Mouse (Mus musculus): ENCODE results near the gene Wipf2. TPM values are rescaled to one million over a fixed set of nuclear protein-coding genes. Genes with fewer than 3 reads are reported as not detected.

Wipf2 gene
- polyA plus RNA-seq, 1 experiment from 2014 or later: 5.2 TPM

GRCm38 (mm10) chr11:98858759-98859731 lies 4.4 kb upstream of the Wipf2 start:
- no peak overlapping the region for H3K27ac ChIP-seq
- H3K4me2 ChIP-seq (replicated peaks): no peak overlapping the region
- H3K4me1 ChIP-seq (replicated peaks): peaks cover 6% of the 10 kb centered on the region
- H3K36me3 ChIP-seq: no peaks in the 10 kb centered on the region
- no peaks in the 10 kb centered on the region for H3K9me3 ChIP-seq
- no peak overlapping the region for H3K4me3 ChIP-seq (replicated peaks)
- WGBS: 38% methylated on average over 14 of the region's 14 CpGs
- ATAC-seq: 0 out of 2 replicates have a peak, but pooled peaks have one; percentile 13
- no peaks in the 10 kb centered on the region for H3K27me3 ChIP-seq
- H3K9ac ChIP-seq (replicated peaks): no peak overlapping the region

- peak overlapping the region; percentile 74 for H3K9ac ChIP-seq (replicated peaks)
- no peaks in the 10 kb centered on the region for H3K9me3 ChIP-seq
- H3K4me3 ChIP-seq (replicated peaks): peak overlapping the region; percentile 58
- no peaks in the 10 kb centered on the region for H3K27me3 ChIP-seq
- WGBS: 1% methylated on average over 38 of the region's 39 CpGs
- peak; percentile 81 for ATAC-seq
- peaks cover 22% of the 10 kb centered on the region for H3K4me1 ChIP-seq (replicated peaks)
- peak overlapping the region; percentile 93 for H3K27ac ChIP-seq
- H3K4me2 ChIP-seq (replicated peaks): peak overlapping the region; percentile 72
- H3K36me3 ChIP-seq: peaks cover 16% of the 10 kb centered on the region
Measured at GRCm38 (mm10) chr11:98863751-98864429, 452 bp downstream of the Wipf2 start.

- 0 out of 2 replicates have a peak overlapping the region, but pooled peaks have one; percentile 44 for H3K27ac ChIP-seq
- H3K36me3 ChIP-seq: peaks cover 23% of the 10 kb centered on the region
- H3K9me3 ChIP-seq: no peaks in the 10 kb centered on the region
- H3K4me2 ChIP-seq (replicated peaks): no peak overlapping the region
- peaks cover 30% of the 10 kb centered on the region for H3K4me1 ChIP-seq (replicated peaks)
- no peaks in the 10 kb centered on the region for H3K27me3 ChIP-seq
- ATAC-seq: no peak
- H3K4me3 ChIP-seq (replicated peaks): no peak overlapping the region
- no peak overlapping the region for H3K9ac ChIP-seq (replicated peaks)
- 47% methylated on average over 12 of the region's 12 CpGs for WGBS
Measured at GRCm38 (mm10) chr11:98867293-98867692, 3.9 kb downstream of the Wipf2 start.

GRCm38 (mm10) chr11:98869906-98870305 lies 6.5 kb downstream of the Wipf2 start:
- Histone ChIP-seq H3K36me3 (peaks cover 35% of the 10 kb centered on the region), H3K4me3 (replicated peaks) (no peak overlapping the region), H3K4me2 (replicated peaks) (no peak overlapping the region), H3K27me3 (no peaks in the 10 kb centered on the region), H3K9ac (replicated peaks) (no peak overlapping the region), H3K9me3 (no peaks in the 10 kb centered on the region), H3K27ac (no peak overlapping the region), H3K4me1 (replicated peaks) (peaks cover 18% of the 10 kb centered on the region)
- ATAC-seq: no peak
- 96% methylated on average over 8 of the region's 8 CpGs for WGBS

- H3K36me3 ChIP-seq: peaks cover 35% of the 10 kb centered on the region
- no peaks in the 10 kb centered on the region for H3K9me3 ChIP-seq
- H3K4me1 ChIP-seq (replicated peaks): peaks cover 18% of the 10 kb centered on the region
- H3K9ac ChIP-seq (replicated peaks): no peak overlapping the region
- no peak overlapping the region for H3K4me2 ChIP-seq (replicated peaks)
- WGBS: 83% methylated on average over 5 of the region's 5 CpGs
- H3K27ac ChIP-seq: no peak overlapping the region
- no peak overlapping the region for H3K4me3 ChIP-seq (replicated peaks)
- no peaks in the 10 kb centered on the region for H3K27me3 ChIP-seq
- ATAC-seq: no peak
Measured at GRCm38 (mm10) chr11:98870791-98871190, 7.4 kb downstream of the Wipf2 start.

GRCm38 (mm10) chr11:98871416-98871815 lies 8.0 kb downstream of the Wipf2 start:
- Histone ChIP-seq H3K9ac (replicated peaks) (no peak overlapping the region), H3K36me3 (peaks cover 35% of the 10 kb centered on the region), H3K9me3 (no peaks in the 10 kb centered on the region), H3K27me3 (no peaks in the 10 kb centered on the region), H3K4me3 (replicated peaks) (no peak overlapping the region), H3K27ac (0 out of 2 replicates have a peak overlapping the region, but pooled peaks have one; percentile 14), H3K4me2 (replicated peaks) (no peak overlapping the region), H3K4me1 (replicated peaks) (peaks cover 18% of the 10 kb centered on the region)
- ATAC-seq: no peak
- 58% methylated on average over 4 of the region's 4 CpGs for WGBS

- H3K4me1 ChIP-seq (replicated peaks): peaks cover 18% of the 10 kb centered on the region
- no peaks in the 10 kb centered on the region for H3K9me3 ChIP-seq
- H3K27me3 ChIP-seq: no peaks in the 10 kb centered on the region
- H3K36me3 ChIP-seq: peaks cover 34% of the 10 kb centered on the region
- no peak overlapping the region for H3K4me2 ChIP-seq (replicated peaks)
- H3K9ac ChIP-seq (replicated peaks): no peak overlapping the region
- ATAC-seq: no peak
- no peak overlapping the region for H3K4me3 ChIP-seq (replicated peaks)
- H3K27ac ChIP-seq: 0 out of 2 replicates have a peak overlapping the region, but pooled peaks have one; percentile 16
- 65% methylated on average over 4 of the region's 4 CpGs for WGBS
Measured at GRCm38 (mm10) chr11:98872040-98872439, 8.6 kb downstream of the Wipf2 start.

GRCm38 (mm10) chr11:98873900-98874299 lies 10.5 kb downstream of the Wipf2 start:
- H3K4me3 ChIP-seq (replicated peaks): no peak overlapping the region
- 96% methylated on average over 9 of the region's 9 CpGs for WGBS
- H3K9ac ChIP-seq (replicated peaks): no peak overlapping the region
- no peaks in the 10 kb centered on the region for H3K27me3 ChIP-seq
- no peak for ATAC-seq
- H3K4me2 ChIP-seq (replicated peaks): no peak overlapping the region
- H3K36me3 ChIP-seq: peaks cover 19% of the 10 kb centered on the region
- H3K9me3 ChIP-seq: no peaks in the 10 kb centered on the region
- H3K4me1 ChIP-seq (replicated peaks): peaks cover 10% of the 10 kb centered on the region; the same call in 1 of the 2 replicates
- no peak overlapping the region for H3K27ac ChIP-seq

GRCm38 (mm10) chr11:98877001-98877400 lies 13.6 kb downstream of the Wipf2 start:
- no peaks in the 10 kb centered on the region for H3K9me3 ChIP-seq
- WGBS: 73% methylated on average over 9 of the region's 9 CpGs
- H3K4me1 ChIP-seq (replicated peaks): 0 out of 2 replicates have a peak, but pooled peaks cover 4% of the 10 kb centered on the region
- no peak overlapping the region for H3K4me2 ChIP-seq (replicated peaks)
- H3K27ac ChIP-seq: no peak overlapping the region
- ATAC-seq: no peak
- no peaks in the 10 kb centered on the region for H3K27me3 ChIP-seq
- no peak overlapping the region for H3K9ac ChIP-seq (replicated peaks)
- H3K4me3 ChIP-seq (replicated peaks): no peak overlapping the region
- H3K36me3 ChIP-seq: peaks cover 18% of the 10 kb centered on the region

GRCm38 (mm10) chr11:98887703-98888102 lies 24.3 kb downstream of the Wipf2 start:
- Histone ChIP-seq H3K4me3 (replicated peaks) (no peak overlapping the region), H3K4me2 (replicated peaks) (no peak overlapping the region), H3K9me3 (no peaks in the 10 kb centered on the region), H3K9ac (replicated peaks) (no peak overlapping the region), H3K36me3 (peaks cover 76% of the 10 kb centered on the region), H3K4me1 (replicated peaks) (0 out of 2 replicates have a peak, but pooled peaks cover 5% of the 10 kb centered on the region), H3K27ac (no peak overlapping the region), H3K27me3 (no peaks in the 10 kb centered on the region)
- ATAC-seq: no peak
- WGBS: 98% methylated on average over 3 of the region's 3 CpGs

- Histone ChIP-seq H3K4me2 (replicated peaks) (no peak overlapping the region), H3K4me1 (replicated peaks) (0 out of 2 replicates have a peak, but pooled peaks cover 5% of the 10 kb centered on the region), H3K27ac (no peak overlapping the region), H3K9ac (replicated peaks) (no peak overlapping the region), H3K4me3 (replicated peaks) (no peak overlapping the region), H3K27me3 (no peaks in the 10 kb centered on the region), H3K9me3 (0 out of 2 replicates have a peak, but pooled peaks cover 4% of the 10 kb centered on the region), H3K36me3 (peaks cover 89% of the 10 kb centered on the region)
- ATAC-seq: no peak
- WGBS: 98% methylated on average over 4 of the region's 4 CpGs
Measured at GRCm38 (mm10) chr11:98889077-98889476, 25.6 kb downstream of the Wipf2 start.

- Histone ChIP-seq H3K4me1 (replicated peaks) (0 out of 2 replicates have a peak, but pooled peaks cover 5% of the 10 kb centered on the region), H3K27me3 (no peaks in the 10 kb centered on the region), H3K4me2 (replicated peaks) (no peak overlapping the region), H3K4me3 (replicated peaks) (no peak overlapping the region), H3K27ac (no peak overlapping the region), H3K9me3 (0 out of 2 replicates have a peak, but pooled peaks cover 4% of the 10 kb centered on the region), H3K9ac (replicated peaks) (no peak overlapping the region), H3K36me3 (peaks cover 89% of the 10 kb centered on the region)
- 93% methylated on average over 5 of the region's 5 CpGs for WGBS
- ATAC-seq: no peak
Measured at GRCm38 (mm10) chr11:98889977-98890376, 26.5 kb downstream of the Wipf2 start.
